Mouse (Mus musculus) C2C12 (cell line): ENCODE data around the gene Cep164.

ENCODE experiments used
- CEBPB ChIP-seq: IDR thresholded peaks from one replicate; pipeline ENCODE4 v1.6.1; 2011; ENCODE audit warnings: low read depth, mild to moderate bottlenecking, control low read depth, moderate library complexity
- CTCF ChIP-seq: IDR thresholded peaks from one replicate; pipeline ENCODE4 v1.5.1; 2011; ENCODE audit not compliant: control insufficient read depth, insufficient read depth, insufficient read length
- FOSL1 ChIP-seq: IDR thresholded peaks from one replicate; pipeline ENCODE4 v1.8.0; 2011; ENCODE audit warnings: mild to moderate bottlenecking, low read length; ENCODE audit not compliant: poor library complexity, insufficient read depth, severe bottlenecking
- MAX ChIP-seq: IDR thresholded peaks from one replicate; pipeline ENCODE4 v1.6.1; 2011; ENCODE audit warnings: mild to moderate bottlenecking, control low read depth
- MYOD1 ChIP-seq: IDR thresholded peaks from one replicate; pipeline ENCODE4 v1.6.1; 2011; ENCODE audit warnings: low read depth; ENCODE audit not compliant: control insufficient read depth, insufficient read length
- MYOG ChIP-seq: IDR thresholded peaks from one replicate; pipeline ENCODE4 v1.6.1; 2011; ENCODE audit not compliant: control insufficient read depth, insufficient read length; ENCODE audit errors: extremely low read depth
- USF1 ChIP-seq: IDR thresholded peaks from one replicate; pipeline ENCODE4 v1.6.1; 2011; ENCODE audit warnings: low read depth, mild to moderate bottlenecking, control low read depth, moderate library complexity

DNA sequence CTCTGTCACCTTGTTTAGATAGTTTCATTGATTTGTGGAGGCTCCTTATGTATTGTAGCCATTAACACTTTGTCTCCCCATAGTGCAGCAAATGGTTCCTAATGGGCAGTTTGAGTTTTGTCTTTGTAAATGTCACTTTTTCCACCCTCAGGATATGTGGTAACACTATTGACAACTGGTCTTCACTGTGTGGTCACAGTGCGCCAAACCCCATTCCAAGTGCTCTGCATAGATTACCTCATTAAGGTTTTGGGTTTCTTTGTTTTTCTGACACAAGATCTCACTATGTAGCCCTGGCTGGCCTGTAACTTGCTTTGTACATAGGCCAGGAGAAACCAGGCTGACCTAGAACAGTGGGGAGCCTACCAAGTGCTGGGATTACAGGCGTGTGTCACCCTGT, 4.4 kb upstream of the Cep164 start:
- TF ChIP-seq MAX (no peak), CTCF (no peak), MYOG (no peak), USF1 (no peak), MYOD1 (no peak), CEBPB (no peak), FOSL1 (no peak)
